Mouse (Mus musculus): ENCODE measurements around the gene Actr10.

- no peak for TF ChIP-seq POLR2A (IDR thresholded peaks at IDR 0.05; ENCODE audit: low read depth, low read length)
- TF ChIP-seq CTCF (IDR thresholded peaks at IDR 0.05; ENCODE audit: extremely low read depth, insufficient read depth, insufficient read length, insufficient replicate concordance): no peak
These were observed 507 bp upstream of the Actr10 start for GRCm38 (mm10) chr12:70937150-70937549.
